Mouse (Mus musculus) cerebellum, adult 11-12 months (tissue): ENCODE results near the gene Reln.

Experiments
- DNase-seq: peaks from one replicate; pipeline ENCODE4 v3.0.0; 2022

Gene Reln

DNA sequence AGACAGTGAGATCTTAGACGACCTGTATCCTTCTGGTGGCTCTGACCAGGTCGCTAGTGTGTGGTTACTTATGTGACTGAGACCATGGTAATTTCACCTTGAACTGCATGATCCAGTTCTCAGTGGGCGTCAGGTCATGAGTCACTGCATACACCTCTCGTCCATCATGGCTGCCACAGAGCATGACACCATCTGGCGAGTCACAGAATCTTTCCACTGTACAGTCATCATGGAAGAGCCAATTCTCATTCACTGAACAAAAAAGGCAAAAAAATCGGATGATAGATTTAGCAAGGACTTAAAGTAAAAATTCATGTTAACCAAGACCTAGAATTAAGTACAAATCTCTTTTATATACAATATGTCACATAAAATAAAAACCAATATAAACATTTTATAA lies 424.2 kb downstream of the Reln start:
- DNase-seq: no peak

DNA sequence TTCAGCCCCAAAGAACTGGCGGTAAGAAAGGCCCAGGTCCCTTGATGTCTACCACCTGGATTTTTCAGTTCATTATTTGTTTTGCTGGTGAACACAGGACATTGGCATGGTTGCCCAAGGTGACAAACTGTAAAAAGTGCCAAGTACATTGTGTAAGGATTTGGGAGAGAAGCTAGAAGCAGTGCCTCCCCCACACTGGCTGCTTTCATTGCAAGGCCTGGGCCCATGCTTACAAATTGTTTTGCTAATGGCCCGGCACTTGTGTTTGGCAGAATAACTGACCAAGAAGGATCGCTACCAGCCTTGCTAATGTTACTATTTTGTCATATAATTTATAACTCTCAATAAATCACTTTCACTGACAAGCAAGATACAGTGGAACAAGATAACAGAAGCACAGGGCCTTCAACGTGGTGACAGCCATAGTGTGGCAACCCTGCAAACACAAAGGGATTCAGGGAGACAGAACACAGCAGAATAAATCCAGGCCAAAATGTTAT lies 425.2 kb downstream of the Reln start:
- DNase-seq: no peak

DNA sequence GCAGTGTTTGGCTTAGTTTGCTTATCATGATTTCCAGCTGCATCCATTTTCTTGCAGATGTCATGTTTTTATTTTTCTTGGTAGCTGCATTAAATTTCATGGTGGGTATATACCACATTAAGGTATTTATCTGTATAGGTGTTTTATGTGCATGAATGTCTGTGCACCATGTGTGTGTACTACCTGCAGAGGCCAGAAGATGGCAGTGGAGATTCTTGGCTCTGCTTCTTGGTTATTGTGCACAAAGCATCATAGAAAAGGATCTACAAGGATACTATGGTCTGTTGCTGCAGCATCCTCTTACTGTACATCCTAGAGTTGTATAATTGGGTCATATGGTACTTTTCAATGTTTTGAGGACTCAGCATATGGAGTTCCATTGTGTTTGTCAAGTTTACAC lies 428.5 kb downstream of the Reln start:
- no peak for DNase-seq

DNA sequence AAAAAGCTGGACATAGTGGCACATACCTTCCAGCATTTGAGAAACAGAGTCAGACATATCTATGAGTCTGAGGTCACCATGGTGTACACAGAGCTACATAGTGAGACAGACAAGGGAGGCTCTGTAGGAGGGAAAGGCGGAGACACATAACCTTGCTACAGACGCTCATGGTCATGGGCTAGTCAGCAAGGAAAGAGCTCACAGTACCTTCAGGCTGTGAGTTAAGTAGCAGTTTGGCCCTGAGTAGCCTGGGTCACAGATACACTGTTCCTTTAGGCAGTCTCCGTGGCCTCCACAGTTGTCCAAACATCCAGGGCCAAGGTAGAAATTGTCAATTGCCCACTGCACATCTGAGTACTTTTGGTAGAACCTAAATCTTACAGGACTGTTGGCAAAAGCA lies 429.7 kb downstream of the Reln start:
- no peak for DNase-seq

DNA sequence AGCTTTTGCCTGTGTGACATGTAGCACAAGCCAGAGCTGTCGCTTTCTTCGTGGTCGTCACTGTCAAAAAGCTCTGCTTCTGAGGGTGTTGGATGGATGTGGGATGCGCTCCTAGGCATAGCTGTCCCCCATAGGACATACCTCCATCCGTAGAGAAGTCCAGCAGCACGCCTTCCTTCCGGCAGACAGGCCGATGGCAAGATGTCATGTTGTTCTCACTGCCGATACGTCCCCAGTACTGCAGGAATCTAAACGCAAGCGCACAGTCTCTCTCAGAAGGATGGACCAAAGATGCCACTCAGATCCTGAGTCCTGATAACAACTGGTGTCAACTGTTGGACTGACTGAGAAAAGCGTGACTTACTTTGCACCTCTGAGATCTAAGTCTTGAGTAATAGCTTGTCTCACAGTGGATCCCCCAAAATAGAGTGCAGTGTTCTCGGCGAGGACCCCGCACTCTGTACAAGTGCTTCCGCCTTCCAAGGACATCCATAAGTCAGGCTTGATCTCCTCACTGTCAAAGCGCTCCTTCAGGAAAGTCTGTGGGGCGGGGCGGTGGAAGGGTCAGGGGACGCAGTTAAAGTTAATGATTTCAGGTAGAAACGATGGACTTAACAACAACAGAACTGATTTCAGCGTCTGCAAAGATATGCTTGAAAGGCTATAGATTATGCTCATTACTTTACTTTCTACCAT lies 431.5 kb downstream of the Reln start:
- no peak for DNase-seq

DNA sequence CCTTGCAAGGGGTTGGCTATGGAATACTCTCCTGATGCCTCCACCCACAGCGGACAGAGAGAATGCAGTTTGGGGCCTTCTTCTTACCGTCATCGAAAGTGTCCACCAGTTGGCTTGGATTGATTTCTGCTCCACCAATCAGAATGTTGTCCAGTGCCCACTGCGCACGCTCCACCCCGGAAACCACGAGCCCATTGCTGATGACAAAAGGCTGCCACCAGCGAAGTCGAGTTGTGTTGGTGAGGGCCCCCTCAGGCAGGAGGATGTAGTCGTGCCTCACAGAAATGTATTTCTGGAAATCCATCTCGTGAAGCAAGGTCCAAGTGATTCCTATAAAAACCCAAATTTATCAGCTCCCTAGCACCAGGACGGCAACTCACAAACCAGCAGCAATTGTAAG lies 433.8 kb downstream of the Reln start:
- DNase-seq: no peak

DNA sequence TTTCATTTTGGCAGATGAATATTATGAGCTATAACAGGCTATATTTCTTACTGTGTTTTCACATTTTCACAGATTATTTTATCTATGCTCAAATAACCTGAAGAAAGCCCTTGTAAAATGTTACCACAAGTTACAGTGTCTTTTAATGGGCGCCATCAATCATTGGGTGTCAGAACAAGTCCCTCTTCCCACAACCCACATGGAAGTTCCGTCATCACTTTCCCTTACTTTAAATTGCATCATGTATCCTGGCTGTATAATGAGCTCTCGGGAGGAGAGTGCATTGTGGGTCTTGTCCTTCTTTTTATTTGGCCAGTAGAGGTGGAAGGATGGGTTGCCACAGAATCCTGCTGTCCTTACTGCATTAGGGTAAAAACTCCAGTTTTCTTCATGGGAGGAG lies 434.8 kb downstream of the Reln start:
- DNase-seq: no peak

DNA sequence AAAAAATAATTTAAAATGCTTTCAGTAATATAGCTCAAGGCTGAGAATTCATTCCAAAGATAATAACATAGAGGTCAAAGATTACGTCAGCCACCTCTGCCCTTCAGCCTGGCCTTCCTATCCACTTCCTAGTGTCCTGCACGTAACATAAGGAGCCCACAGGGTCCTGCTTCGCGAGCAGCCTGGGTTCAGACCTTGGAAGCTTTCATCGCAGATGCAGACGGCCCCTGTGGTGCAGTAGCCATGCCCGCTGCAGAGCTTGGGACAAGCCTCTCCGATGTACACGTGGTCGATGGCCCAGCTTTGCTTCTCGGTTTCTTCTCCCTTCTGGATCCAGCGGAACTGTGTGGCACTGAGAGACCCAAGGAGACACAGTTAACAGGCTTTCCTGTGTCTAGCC lies 443.1 kb downstream of the Reln start:
- DNase-seq: no peak

DNA sequence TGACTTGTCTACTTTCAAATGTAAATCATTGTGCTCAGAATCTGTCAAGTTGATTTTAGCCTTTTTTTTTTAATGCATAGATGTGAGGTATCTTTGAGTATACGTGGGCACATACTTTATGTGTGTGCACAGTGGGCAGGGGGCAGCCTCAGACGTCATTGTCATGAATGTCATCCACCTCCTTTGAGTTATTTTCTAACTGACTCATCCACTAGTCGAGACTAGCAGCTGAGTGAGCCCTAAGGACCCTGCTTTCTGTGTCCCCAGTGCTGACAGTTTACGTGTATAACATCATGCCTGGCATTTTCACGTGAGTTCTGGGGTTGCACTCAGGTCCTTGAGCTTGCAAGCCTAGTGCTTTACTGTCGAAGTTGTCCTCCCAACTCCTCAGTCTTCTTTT lies 443.6 kb downstream of the Reln start:
- DNase-seq: no peak

DNA sequence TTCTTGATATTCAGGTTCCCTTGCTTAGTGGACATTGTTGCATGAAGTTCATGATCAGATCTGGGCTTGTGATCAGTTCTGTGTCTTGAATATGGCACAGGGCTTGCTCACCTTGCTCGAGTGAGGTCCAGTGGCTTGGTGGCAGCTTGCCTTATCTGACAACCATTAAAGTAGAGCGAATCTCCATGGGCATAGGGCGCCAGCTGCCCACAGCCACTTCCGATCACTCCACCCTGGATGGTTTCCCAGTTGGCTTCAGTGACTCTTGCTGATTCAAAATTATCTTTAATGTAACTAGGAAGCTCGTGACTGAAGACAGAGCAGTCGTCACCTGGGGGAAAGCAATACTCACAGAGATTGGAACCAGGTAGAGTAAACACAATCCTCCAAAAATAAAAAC lies 445.6 kb downstream of the Reln start:
- peak; percentile 68 for DNase-seq

DNA sequence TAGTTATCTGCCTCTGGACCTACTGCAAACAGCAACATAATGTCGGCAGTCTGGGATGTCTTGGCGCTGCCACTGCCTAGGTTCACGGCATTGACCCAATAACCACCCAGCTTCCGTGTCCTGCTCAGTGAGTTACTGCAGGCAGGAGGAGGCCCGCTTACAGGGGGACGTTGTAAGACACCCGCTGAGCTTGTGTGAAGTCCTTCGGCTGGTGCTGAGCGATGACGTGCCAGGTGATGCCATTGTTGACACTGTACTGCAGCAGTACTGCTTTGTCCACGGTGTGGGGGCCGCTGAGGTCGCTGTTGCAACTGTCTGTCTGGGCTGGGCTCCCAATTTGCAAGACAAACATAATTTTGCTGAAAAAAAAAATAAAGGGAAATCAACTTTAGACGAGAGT lies 447.9 kb downstream of the Reln start:
- no peak for DNase-seq

DNA sequence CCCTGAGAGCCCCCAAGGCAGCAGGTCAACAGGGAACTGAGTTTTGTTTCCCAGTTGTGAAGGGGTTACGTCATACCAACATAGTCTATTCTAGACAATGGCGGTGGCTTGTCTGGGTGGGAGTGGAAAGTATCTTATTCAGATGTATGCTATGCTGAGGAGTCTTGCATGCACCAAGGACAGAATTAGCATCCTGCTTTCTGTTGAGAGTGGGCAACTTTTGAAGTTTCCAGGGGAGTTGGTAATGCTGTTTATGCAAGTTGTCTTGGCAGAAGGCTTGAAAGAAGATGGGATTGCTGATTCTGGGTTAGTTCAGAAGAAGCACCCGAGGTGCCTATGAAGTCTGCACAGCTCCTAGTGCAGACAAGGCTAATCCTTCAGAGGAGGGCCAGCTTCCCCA lies 450.3 kb downstream of the Reln start:
- no peak for DNase-seq

DNA sequence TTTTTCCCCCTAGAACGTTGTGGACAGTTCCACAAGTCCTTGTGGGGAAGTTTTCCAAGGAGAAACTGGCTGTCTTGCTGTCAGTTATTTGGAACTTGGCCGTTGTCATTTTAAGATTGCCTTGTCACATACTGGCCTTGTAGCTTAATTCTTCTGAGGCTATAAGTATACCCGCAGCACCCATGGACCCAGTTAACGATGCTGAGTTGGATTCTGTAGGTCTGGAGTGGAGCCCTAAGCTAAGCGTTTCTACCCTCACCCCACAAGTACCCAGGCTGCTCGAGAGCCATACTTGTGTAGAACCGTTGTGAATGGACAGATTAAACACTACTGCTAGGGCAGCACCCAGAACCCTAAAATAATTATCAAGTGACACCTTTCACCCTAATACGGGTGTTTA lies 477.8 kb downstream of the Reln start:
- DNase-seq: no peak

DNA sequence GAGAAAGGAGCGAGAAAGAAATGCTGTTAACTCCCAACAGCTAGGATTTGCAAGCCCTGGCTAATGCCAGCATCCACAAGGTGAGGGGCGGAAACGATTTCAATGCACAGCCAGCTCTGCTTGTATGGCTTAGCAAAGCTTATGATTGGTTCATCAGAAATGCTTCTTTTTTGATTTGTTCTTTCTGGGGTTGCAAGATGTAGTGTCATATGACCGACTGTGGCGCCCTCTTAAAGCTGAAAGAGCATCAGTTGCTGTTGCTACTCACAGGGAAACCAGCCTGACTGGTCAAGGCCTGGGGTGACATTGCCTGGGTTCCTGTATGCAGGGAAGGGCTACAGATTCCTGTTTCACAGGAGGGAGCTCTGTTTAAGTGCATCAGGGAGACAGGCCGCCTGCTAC lies 478.2 kb downstream of the Reln start:
- peak; percentile 16 for DNase-seq

DNA sequence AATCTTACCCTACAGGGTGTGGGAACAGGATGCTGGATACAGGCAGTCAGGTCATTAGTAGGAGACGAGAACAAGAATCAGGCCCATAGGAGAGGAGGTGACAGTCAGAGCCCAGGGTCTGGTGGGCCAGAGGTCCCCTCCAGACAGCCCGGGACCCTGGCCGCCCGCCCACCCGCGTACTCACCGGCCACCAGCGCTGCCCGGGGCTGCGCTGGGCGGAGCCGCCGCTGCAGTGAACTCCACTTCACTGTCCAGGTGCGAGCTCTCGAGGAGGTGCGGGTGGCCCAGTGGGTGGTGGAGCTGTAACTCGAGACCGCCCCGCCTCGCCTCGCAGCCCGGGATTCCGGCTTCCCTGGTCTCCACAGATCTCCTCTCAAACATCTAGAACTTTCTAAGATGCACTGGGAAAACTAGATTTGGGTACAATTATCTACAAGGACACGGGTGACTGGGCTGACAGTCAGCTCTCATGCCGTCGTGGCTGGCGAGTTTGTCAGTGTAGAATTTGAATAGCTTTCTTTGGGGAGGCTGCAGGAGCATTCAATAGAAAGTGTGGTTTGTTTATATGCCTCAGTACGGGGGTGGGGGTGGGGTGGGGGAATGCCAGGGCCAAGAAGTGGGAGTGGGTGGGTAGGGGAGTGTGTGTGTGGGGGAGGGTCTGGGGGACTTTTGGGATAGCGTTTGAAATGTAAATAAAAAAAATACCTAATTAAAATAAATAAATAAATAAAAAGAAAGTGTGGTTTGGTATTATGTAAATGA lies 479.0 kb downstream of the Reln start, which contains the start of gene Slc26a5:
TSS of gene Slc26a5 (minus strand) at position 259 of the 762 bp plus-strand sequence.
- peak; percentile 6 for DNase-seq

DNA sequence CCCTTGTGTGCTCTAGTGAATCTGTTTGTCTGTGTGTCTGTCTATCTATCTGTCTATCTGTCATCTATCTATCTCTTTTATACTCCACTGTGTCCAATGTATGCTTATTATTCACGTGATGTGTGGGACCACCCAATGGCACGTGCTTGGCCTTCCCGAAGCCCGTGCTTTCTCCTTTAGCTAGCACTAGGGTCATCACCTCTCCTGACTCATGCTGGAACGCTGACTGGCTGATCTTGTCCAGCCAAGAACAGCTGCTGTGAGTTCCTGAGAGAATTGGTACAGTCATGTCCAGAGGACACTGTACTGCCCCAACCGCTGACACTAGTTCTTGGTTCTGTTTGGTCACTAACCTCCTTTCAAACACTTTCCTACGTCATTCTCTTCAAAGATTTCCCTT lies 485.8 kb downstream of the Reln start:
- no peak for DNase-seq

DNA sequence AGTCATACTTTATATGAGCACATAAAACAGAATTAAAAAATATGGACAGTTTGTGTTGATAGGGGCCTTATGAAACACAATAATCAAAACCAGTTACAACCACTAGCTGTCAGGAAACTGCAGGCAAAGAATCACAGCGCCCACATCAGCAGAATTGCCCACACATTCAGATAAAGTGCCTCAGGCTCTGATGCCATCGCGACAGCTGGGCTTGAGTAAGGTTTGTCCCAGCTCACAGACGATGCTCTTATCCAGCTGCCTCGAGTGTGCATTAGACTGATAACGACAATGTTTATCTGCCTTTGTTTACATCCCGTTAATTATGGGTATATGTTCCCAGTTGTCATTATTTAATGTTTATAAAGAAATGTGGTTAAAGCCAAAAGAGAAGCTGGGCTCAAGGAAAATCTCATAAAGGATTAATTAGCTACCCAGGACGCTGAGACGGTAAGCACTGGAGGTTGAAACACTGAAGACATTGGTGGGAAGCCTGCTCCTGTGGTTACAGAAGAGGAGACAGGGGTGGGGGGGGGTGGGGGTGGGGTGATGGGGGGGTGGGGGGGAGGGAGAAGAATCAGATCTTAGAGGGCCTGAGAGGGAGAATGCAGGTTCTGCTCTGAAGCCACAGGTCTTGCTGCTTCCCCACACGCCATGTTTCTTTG lies 492.7 kb downstream of the Reln start:
- no peak for DNase-seq

DNA sequence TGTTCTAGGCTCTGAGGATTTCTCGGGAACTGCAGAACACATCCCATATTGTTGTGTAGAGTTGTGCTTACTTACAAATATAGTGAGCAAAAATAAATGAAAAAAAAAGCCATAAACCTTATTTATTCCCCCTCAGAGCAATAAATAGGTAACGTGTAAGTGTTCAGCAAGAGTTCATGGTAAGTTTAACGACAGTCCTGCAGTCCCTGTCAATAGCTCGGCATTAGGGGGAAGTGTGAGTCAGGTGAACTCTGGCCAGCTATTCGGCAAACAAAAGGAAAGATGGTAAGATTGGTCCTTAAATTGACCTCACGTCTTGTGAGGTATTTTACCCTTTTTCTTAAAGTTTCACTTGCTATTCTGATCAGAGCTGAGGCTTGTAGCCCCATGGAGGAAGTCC lies 497.1 kb downstream of the Reln start:
- DNase-seq: no peak

DNA sequence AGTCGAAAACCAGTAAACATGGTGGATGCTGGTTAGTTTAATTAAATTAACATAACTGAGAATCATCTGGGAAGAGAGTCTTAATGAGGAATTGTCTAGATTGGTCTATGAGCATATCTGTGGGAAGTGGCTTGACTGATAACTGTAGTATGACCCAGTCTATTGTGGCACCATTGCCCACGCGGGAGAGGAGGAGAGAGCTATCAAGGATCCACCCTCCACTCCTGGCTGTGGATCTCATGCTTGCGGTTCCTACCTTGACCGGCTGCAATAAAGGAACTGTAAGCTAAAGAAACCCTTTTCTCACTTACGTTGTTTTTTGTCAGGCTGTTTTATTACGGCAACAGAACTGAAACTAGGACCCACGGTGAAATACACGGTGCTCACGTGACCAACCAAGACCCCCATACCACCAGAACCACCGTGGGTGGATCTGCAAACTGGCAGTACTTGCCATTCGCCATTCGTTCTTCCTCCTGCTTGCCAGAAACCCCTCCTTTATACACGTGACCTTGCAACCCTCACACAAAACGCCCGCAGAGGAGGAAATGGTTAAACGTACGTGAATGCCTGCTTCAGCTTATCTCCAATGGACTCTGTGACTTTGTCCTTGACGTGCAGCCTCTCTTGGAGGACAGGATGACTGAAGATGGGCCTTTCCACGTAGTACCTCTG lies 497.7 kb downstream of the Reln start:
- no peak for DNase-seq

DNA sequence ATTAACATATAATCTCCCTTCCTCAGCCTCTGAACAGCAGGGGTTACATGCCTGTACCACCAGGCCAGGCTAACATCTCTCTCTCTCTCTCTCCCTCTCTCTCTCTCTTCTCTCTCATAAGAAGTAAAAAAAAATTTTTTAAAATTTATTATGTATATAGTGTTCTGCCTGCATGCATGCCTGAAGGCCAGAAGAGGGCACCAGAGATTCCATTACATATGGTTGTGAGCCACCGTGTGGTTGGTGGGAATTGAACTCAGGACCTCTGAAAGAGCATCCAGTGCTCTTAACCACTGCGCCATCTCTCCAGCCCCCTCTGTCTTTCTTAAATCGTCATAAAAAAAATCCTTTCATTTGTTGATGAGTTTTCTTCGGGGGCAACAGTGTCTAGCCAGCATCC lies 499.8 kb downstream of the Reln start:
- no peak for DNase-seq
